Mouse (Mus musculus): ENCODE results near the gene Gm5483. TPM values are rescaled to one million over a fixed set of nuclear protein-coding genes. Genes with fewer than 3 reads are reported as not detected.
"Not testable (repeated sequence)": the region's sequence is repeated elsewhere in the genome, so short reads cannot be mapped to it uniquely, and the experiment has no call there.

Gm5483 gene
- not detected in 2 replicates for polyA plus RNA-seq (2012; rRNA removed)

GRCm38 (mm10) chr16:36183912-36184311 is at the start of gene Gm5483:
TSS of gene Gm5483 (plus strand) at chr16:36184212.
- 71% methylated on average over 4 of the region's 4 CpGs for WGBS
- H3K4me1 ChIP-seq (ENCODE audit: control insufficient read depth, insufficient read depth, insufficient read length, low read length); H3K27me3 ChIP-seq (ENCODE audit: control insufficient read depth, insufficient read depth, low read length); H3K36me3 ChIP-seq (ENCODE audit: control insufficient read depth, insufficient read depth, low read length); H3K27ac ChIP-seq (ENCODE audit: insufficient read depth, low read depth, low read length); H3K4me3 ChIP-seq (ENCODE audit: low read depth, low read length): not testable (repeated sequence)

GRCm38 (mm10) chr16:36138201-36138600 is 45.8 kb upstream of the Gm5483 start:
- no peaks in the 10 kb centered on the region for H3K4me1 ChIP-seq (ENCODE audit: control insufficient read depth, insufficient read depth, insufficient read length, low read length)
- H3K4me3 ChIP-seq (ENCODE audit: low read depth, low read length) = no peak overlapping the region
- no peak for TF ChIP-seq CTCF (IDR thresholded peaks at IDR 0.05; ENCODE audit: extremely low read depth, insufficient read length, insufficient replicate concordance, low read depth, low read length)
- no peak for TF ChIP-seq POLR2A (IDR thresholded peaks at IDR 0.05; ENCODE audit: low read depth, low read length)
- H3K27ac ChIP-seq (ENCODE audit: insufficient read depth, low read depth, low read length) = no peak overlapping the region
- 54% methylated on average over 2 of the region's 2 CpGs for WGBS
- no peaks in the 10 kb centered on the region for H3K36me3 ChIP-seq (ENCODE audit: control insufficient read depth, insufficient read depth, low read length)
- H3K27me3 ChIP-seq (ENCODE audit: control insufficient read depth, insufficient read depth, low read length) = no peaks in the 10 kb centered on the region

GRCm38 (mm10) chr16:36156402-36156975 is 27.5 kb upstream of the Gm5483 start, which contains the start of gene Stfa2l1:
TSS of gene Stfa2l1 (plus strand) at chr16:36156811.
- no peaks in the 10 kb centered on the region for H3K36me3 ChIP-seq (ENCODE audit: control insufficient read depth, insufficient read depth, low read length)
- no peak within 1 kb of the TSS for H3K27ac ChIP-seq (ENCODE audit: insufficient read depth, low read depth, low read length)
- H3K4me3 ChIP-seq (ENCODE audit: low read depth, low read length) = no peak within 1 kb of the TSS
- TF ChIP-seq POLR2A (IDR thresholded peaks at IDR 0.05; ENCODE audit: low read depth, low read length) = no peak
- TF ChIP-seq CTCF (IDR thresholded peaks at IDR 0.05; ENCODE audit: extremely low read depth, insufficient read length, insufficient replicate concordance, low read depth, low read length) = no peak
- H3K27me3 ChIP-seq (ENCODE audit: control insufficient read depth, insufficient read depth, low read length) = no peaks in the 10 kb centered on the region
- H3K4me1 ChIP-seq (ENCODE audit: control insufficient read depth, insufficient read depth, insufficient read length, low read length) = no peaks in the 10 kb centered on the region

GRCm38 (mm10) chr16:36167841-36168240 is 16.2 kb upstream of the Gm5483 start:
- WGBS = 87% methylated on average over 10 of the region's 10 CpGs
- not testable (repeated sequence) for H3K4me1 ChIP-seq (ENCODE audit: control insufficient read depth, insufficient read depth, insufficient read length, low read length)

GRCm38 (mm10) chr16:36176108-36176507 is 7.9 kb upstream of the Gm5483 start:
- no peak overlapping the region for H3K4me3 ChIP-seq (ENCODE audit: low read depth, low read length)
- no peaks in the 10 kb centered on the region for H3K4me1 ChIP-seq (ENCODE audit: control insufficient read depth, insufficient read depth, insufficient read length, low read length)
- H3K27me3 ChIP-seq (ENCODE audit: control insufficient read depth, insufficient read depth, low read length) = no peaks in the 10 kb centered on the region
- H3K27ac ChIP-seq (ENCODE audit: insufficient read depth, low read depth, low read length) = no peak overlapping the region
- no peaks in the 10 kb centered on the region for H3K36me3 ChIP-seq (ENCODE audit: control insufficient read depth, insufficient read depth, low read length)
- TF ChIP-seq CTCF (IDR thresholded peaks at IDR 0.05; ENCODE audit: extremely low read depth, insufficient read length, insufficient replicate concordance, low read depth, low read length) (no peak), POLR2A (IDR thresholded peaks at IDR 0.05; ENCODE audit: low read depth, low read length) (no peak)

More at GRCm38 (mm10) chr16:36167841-36168240, 16.2 kb upstream of the Gm5483 start:
- H3K4me3 ChIP-seq (ENCODE audit: low read depth, low read length); H3K36me3 ChIP-seq (ENCODE audit: control insufficient read depth, insufficient read depth, low read length); H3K27ac ChIP-seq (ENCODE audit: insufficient read depth, low read depth, low read length); H3K27me3 ChIP-seq (ENCODE audit: control insufficient read depth, insufficient read depth, low read length): not testable (repeated sequence)

- TF ChIP-seq POLR2A (IDR thresholded peaks at IDR 0.05; ENCODE audit: low read depth, low read length) (no peak), CTCF (IDR thresholded peaks at IDR 0.05; ENCODE audit: extremely low read depth, insufficient read length, insufficient replicate concordance, low read depth, low read length) (no peak)
- Histone ChIP-seq H3K36me3 (ENCODE audit: control insufficient read depth, insufficient read depth, low read length) (no peaks in the 10 kb centered on the region), H3K27ac (ENCODE audit: insufficient read depth, low read depth, low read length) (no peak overlapping the region), H3K27me3 (ENCODE audit: control insufficient read depth, insufficient read depth, low read length) (no peaks in the 10 kb centered on the region), H3K4me1 (ENCODE audit: control insufficient read depth, insufficient read depth, insufficient read length, low read length) (no peaks in the 10 kb centered on the region), H3K4me3 (ENCODE audit: low read depth, low read length) (no peak overlapping the region)
- WGBS = 80% methylated on average over 2 of the region's 2 CpGs
Measured at GRCm38 (mm10) chr16:36179910-36180309, 4.1 kb upstream of the Gm5483 start.

GRCm38 (mm10) chr16:36199226-36199625 is 15.2 kb downstream of the Gm5483 start:
- H3K4me1 ChIP-seq (ENCODE audit: control insufficient read depth, insufficient read depth, insufficient read length, low read length) = no peaks in the 10 kb centered on the region
- no peak overlapping the region for H3K27ac ChIP-seq (ENCODE audit: insufficient read depth, low read depth, low read length)
- H3K36me3 ChIP-seq (ENCODE audit: control insufficient read depth, insufficient read depth, low read length) = no peaks in the 10 kb centered on the region
- H3K27me3 ChIP-seq (ENCODE audit: control insufficient read depth, insufficient read depth, low read length) = no peaks in the 10 kb centered on the region
- 75% methylated on average over 19 of the region's 19 CpGs for whole genome bisulfite sequencing
- TF ChIP-seq POLR2A (IDR thresholded peaks at IDR 0.05; ENCODE audit: low read depth, low read length) (no peak), CTCF (IDR thresholded peaks at IDR 0.05; ENCODE audit: extremely low read depth, insufficient read length, insufficient replicate concordance, low read depth, low read length) (no peak)
- no peak overlapping the region for H3K4me3 ChIP-seq (ENCODE audit: low read depth, low read length)

GRCm38 (mm10) chr16:36203846-36204245 is 19.8 kb downstream of the Gm5483 start:
- no peaks in the 10 kb centered on the region for H3K4me1 ChIP-seq (ENCODE audit: control insufficient read depth, insufficient read depth, insufficient read length, low read length)
- no peaks in the 10 kb centered on the region for H3K27me3 ChIP-seq (ENCODE audit: control insufficient read depth, insufficient read depth, low read length)
- H3K4me3 ChIP-seq (ENCODE audit: low read depth, low read length) = no peak overlapping the region
- no peak overlapping the region for H3K27ac ChIP-seq (ENCODE audit: insufficient read depth, low read depth, low read length)
- no peaks in the 10 kb centered on the region for H3K36me3 ChIP-seq (ENCODE audit: control insufficient read depth, insufficient read depth, low read length)
- 50% methylated on average over 5 of the region's 5 CpGs for WGBS
- TF ChIP-seq POLR2A (IDR thresholded peaks at IDR 0.05; ENCODE audit: low read depth, low read length) = no peak
- TF ChIP-seq CTCF (IDR thresholded peaks at IDR 0.05; ENCODE audit: extremely low read depth, insufficient read length, insufficient replicate concordance, low read depth, low read length) = no peak

- WGBS = 62% methylated on average over 2 of the region's 2 CpGs
- not testable (repeated sequence) for H3K36me3 ChIP-seq (ENCODE audit: control insufficient read depth, insufficient read depth, low read length); H3K4me3 ChIP-seq (ENCODE audit: low read depth, low read length); H3K27me3 ChIP-seq (ENCODE audit: control insufficient read depth, insufficient read depth, low read length); H3K27ac ChIP-seq (ENCODE audit: insufficient read depth, low read depth, low read length); H3K4me1 ChIP-seq (ENCODE audit: control insufficient read depth, insufficient read depth, insufficient read length, low read length)
Measured at GRCm38 (mm10) chr16:36205684-36206083, 21.7 kb downstream of the Gm5483 start.

Measured in small intestine, adult 2 months (tissue).